Mouse (Mus musculus): Measurements from ENCODE around the gene Gm572.

Gene Gm572

DNA sequence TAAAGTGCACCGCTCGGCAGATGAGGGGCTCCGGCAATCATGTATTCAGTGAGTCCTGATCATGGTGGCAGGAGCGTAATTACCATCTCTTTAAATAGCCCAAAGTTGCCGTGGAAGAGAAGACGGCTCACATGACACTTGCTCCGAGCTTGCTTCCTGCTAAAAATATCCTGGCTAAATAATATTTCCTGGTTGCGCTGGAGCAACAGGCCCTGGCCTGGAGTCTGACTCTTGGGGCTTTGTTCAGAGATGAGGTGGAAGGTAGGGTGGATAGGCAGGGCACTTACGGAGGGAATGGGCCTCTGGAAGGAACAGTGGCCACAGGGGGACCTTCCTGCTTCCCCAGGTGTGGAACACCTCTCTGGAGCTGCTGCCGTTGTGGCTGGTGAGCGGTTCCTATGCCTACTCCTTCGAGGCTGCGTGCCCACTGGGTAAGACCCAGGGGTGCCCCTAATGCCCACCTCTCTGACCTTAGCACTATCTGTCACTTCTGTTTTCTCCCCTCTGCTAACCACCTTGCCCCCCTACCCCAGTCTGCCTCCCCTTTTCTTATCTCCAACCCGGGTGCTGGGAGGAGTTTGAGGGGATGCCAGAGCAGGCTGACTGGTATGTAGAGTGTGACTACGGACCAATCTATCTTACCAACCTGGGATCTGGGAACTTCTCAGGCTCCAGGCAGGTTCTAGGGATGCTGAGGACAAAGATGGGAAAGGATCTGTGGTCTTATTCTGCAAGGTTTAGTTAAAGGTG is 24.1 kb downstream of the Gm572 start:
- DNase-seq (ENCODE audit: low spot score), result no peak

DNA sequence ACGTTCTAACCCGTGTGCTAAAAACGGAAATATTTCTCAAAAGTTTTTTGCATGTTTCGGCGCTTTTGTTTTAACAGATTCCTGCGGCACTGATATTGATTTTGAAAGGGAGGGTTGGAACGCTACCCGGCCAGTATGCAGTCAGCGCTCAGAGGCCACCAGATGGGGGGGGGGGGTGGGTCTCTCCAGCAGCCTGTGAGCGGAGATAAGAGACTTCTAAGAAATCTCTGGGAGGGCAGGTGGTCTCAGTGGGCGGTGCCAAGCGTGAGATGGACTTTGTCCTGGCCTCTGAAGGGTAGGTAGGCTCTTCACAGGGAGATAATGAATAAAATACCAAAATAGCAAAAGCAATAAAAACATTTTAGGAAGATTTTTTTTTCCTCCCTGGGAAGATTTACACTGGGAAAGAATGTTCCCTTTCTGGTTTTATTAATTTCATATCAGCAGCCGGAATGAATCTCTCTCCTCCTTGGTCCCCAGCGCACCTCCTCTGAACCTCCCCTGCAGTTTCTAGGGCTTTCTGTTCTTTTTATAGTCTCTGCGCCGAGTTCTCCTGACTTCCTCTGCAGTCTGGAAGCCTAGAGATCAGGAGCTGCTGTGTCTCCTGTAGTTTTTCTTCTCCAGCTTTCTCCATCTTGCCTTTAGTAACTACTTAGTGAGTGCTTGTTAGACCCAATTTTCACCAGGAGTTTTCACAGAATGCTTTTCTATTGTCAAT is 28.3 kb downstream of the Gm572 start:
- DNase-seq (ENCODE audit: low spot score), result no peak

DNA sequence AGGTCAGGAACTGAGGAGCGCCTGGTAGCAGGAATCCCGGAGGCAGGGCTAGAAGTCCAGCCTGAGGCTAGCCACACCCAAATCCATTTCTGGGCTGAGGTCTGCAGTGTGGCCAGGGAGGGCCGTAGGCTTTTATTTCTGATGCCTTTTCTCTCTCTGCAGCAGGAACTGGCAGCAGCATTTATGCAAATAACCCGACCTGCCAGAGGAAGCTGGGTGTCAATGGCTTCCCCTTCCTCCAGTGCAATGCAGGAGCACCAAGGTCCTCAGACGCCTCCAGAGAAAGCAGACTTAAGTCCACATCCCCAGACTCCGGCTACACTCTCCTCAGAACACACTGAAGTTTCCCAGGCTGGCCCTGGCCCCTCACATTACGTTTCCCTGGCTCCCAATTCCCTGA is 31.9 kb downstream of the Gm572 start:
- DNase-seq (ENCODE audit: low spot score), result no peak

DNA sequence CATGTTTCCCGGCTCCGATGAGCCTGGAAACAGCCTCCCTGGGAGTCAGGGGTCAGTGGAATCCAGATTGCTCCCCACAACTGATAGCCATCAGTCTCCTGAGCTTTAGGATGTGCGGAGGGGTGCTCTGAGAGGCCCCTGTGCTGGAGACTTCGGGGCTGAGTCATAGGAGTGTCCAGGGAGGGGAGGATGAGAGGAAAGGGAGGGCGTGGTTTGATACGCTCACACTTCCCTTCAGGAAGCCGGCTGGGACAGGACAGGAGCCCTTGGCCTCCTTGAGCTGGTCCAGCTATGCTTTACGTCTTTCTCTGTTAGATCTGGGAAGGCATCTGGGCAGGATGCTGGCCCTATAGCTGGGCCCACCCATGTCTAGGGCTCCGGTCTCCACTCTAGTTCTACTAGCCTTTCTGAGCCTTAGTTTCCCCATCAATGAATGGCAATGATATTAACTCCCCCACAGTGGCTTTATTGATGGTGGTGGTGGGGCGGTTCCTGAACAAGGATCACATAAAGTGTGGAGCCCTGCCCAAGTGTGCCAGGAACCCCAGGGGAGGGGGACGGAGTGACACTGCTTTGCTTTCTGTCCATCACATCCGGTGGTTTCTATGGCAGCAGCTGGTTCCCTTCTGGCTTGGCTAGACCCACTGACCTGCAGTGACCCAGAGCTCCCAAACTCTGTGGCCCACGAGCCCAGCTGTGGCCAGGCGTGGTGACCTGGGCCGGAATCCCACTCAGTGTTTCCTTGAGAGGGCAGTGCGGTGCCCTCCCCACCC is 33.3 kb downstream of the Gm572 start:
- DNase-seq (ENCODE audit: low spot score), result no peak

DNA sequence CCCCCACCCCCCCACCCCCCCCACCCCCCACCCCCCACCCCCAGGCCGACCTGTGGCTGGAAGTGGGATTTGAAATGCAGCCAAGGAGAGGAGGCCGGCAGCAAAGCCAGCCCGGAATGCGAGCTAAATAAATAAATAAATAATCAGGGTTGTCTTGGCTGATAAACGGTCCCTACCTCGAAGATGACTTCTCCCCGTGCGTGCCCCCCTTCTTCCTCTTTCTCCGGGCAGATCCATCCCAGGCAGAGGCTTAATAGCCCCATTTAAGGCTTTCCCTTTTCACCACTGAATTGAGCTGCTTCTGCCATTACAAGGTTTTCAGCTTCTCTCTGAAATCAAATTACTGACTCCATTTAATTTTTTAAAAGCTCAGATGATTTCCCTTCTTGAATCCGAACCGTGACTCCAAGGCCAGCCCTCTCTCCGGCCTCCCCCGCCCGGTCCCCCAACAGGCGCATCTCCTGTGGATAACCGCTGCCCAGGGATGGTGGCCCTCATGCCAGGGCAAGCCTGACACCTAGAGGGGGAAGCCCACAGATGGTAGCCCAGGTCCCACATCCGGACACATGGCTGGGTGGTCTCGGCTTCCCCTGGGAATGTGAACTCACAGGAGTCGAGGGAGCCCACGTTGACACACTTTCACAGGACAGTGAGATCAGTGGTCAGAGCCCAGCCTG is 34.0 kb downstream of the Gm572 start:
- no peak for DNase-seq (ENCODE audit: low spot score)

DNA sequence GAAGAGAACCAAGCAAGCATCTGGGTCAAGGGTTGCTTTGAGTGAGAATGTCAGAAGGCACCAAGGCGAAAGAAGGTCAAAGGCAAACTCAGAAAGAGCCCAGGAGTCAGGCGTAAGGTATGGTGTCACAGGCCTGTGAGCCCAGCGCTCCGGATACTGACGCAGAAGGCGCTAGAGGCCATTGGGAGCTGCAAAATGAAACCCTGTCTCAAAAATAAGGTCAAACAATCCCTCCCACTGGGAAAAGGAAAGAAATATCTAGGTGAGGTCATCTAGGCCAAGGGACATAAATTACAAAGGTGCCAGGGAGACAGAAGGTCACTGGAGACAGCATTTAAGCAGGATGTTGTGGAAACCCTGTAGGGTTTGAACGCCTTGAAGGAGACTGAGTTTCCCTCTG is 35.0 kb downstream of the Gm572 start:
- no peak for DNase-seq (ENCODE audit: low spot score)

DNA sequence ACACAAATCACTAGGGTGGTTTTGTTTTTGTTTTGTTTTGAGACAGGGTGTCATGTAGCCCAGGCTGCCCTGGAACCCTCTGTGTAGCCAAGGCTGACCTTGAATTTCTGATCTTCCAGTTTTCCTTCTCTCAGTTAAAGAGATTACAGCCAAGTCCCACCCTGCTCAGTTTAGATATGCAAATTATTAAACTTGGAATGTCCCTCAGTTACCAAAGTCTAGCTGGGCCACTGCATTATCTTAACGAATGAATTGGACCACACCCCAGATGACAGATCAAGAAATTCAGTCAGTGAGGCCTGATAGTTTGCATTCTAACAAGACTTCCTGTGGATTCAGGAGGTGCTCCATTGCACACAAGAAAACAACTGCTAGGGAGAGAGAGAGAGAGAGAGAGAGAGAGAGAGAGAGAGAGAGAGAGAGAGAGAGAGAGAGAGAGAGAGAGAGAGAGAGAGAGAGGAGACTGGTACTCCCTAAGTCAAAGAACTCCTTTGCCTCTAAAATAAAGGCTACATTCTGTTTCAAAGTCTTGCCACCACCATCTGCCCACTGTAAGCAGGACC is 37.5 kb downstream of the Gm572 start:
- no peak for DNase-seq (ENCODE audit: low spot score)

DNA sequence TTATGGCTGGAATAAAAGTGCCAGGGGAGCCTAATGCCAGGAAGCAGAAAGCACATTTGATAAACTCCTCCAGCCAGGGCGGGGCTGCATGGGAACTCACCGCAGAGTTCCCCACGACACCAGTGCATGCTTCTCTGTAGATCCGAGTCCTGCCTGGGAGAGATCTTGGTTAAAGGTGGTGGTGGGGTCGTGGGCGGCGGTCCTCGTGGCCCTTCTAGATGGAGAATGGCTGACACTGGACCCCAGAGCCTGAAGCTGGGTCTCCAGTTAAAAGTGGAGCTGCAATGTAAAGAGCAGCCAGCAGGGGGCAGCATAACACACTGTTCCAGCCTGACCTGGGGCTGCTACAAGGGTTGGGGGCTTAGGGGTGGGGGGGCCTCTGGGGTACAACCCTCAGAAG is 38.3 kb downstream of the Gm572 start:
- peak; percentile 16 for DNase-seq (ENCODE audit: low spot score)

DNA sequence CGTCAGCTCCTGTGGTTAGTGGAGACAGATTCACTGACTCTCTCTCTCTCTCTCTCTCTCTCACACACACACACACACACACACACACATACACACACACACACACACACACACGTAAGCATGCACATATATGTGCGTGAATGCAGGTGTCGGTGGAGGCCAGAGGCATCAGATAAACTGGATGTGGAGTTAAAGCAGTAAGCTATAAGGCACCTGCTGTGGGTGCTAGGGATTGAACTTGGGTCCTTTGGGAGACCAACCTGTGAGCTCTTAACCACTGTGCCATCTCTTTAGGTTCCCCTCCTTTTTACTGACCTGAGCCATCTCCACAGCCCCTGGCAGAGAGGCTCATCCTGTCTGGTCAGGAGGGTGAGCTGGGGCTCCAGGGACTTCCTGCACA is 39.8 kb downstream of the Gm572 start:
- no peak for DNase-seq (ENCODE audit: low spot score)

DNA sequence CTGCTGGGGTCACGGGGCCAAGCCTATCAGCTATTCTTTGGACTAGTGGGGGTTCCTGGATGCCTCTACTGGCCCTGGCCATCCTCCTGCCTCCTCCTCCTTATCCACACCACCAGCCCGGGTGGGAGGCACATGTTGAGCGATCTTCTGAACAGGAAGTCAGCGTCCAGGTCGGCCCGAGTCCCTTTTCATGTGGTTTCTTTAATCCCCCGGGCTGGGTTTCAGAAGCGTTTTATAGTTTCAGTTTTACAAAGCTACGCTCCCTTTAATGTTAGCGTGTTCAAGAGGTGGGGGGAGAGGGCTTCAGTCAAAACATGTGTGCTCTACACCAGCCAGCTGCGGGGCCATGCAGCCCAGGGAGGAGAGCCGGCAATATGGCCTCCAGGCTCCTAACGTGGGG is 40.4 kb downstream of the Gm572 start:
- DNase-seq (ENCODE audit: low spot score), result no peak

DNA sequence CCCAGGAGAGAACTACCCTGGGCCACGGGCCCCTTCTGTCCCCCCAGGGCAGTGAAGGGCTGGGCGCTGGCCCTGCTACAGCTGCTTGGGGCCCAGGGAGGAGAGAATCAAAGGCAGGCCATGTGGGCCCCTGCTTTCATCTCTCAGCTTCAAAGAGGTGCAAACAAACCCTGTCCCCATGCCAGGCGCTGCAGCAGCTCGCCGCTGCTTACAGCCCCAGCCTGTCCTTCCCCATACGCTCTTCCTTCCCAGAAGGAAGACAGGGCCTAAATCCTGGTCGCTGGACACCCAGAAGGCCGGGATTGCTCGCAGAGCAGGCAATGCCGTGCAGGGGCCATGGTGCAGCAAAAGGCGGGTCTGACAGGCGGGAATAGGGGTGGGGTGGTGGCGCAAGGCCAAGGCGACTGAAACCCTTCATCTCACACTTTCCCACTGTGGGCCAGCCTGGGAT is 43.4 kb downstream of the Gm572 start:
- no peak for DNase-seq (ENCODE audit: low spot score)

DNA sequence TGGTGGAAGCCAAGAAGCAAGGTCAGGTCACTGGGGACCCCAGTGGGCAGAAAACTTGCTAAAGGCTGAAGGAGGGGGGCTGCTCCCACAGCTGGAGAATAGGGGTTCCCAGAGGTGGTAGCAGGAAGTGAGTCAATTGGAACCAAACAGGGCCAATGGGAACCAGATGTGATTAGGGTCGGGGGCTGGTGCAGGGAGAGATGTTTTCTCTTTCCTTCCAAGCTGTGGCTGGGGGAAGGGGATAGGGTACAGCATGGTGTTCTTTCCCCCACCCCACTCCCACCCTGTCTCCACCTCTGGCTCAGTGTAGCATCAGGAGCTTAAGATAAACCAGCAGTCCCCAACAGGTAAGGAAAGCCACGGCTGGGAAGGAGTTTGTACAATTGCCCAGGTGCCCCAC is 45.0 kb downstream of the Gm572 start:
- DNase-seq (ENCODE audit: low spot score), result no peak

DNA sequence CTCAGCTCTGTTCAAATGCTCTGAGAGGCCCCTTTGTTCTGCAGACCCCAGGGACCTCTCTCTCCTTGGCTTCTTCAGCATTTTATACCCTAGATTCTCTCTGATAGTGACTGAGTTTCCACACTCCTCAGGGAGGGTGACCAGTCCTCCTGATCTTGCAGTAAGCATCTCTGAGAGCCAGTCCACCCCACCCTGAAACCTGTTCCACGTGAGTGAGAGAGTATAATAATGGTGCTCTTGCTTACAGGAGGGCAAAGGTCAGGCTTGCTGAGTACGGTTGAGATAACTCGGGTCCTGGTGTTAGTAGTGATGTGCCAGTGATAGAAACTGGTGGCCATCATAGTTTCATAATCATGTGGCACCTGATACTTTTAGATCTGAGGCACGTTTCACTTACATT is 48.1 kb downstream of the Gm572 start:
- DNase-seq (ENCODE audit: low spot score), result no peak

DNA sequence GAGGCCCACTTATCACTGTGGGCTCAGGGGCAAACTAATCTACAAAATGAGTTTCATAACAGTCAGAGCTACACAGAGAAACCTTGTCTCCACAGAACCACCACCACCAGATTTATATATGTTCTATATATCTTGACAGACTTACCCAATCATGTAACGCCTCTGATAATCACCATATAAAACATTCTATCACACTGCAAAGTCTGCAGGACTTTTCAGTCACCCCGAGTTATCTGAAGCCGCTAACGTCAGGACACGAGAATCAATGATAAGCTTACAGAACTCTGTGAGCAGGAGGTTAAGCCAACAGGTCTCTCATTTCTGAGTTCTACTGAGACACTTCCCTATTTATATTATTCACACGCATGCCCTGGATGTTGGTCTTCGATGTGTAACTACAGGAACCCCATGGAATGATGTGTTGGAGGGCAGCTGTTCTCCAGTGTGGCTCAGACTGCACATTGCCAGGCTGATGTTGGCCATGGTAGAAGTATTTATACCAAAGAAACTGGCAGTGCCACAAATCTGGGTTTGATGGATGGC is 50.4 kb downstream of the Gm572 start:
- DNase-seq (ENCODE audit: low spot score), result no peak

DNA sequence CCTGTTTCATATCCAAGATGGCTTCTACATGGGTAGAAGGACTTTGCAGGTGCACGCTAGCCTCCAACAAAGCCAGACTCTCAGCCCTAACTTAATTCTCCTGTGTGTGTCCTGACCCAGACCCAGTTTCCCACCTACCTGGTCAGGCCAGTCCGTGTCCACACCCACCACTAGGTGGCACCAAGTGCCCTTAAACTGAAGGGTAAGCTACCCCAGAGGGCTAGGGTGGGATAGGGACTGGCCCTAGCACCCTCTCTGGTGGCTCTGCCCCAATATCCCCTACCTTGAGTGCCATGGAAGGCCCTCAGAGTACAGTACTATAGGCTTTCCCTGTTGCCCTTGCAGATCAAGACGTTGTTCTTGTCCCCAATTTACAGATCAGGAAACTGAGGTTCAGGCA is 61.6 kb downstream of the Gm572 start:
- no peak for DNase-seq (ENCODE audit: low spot score)

DNA sequence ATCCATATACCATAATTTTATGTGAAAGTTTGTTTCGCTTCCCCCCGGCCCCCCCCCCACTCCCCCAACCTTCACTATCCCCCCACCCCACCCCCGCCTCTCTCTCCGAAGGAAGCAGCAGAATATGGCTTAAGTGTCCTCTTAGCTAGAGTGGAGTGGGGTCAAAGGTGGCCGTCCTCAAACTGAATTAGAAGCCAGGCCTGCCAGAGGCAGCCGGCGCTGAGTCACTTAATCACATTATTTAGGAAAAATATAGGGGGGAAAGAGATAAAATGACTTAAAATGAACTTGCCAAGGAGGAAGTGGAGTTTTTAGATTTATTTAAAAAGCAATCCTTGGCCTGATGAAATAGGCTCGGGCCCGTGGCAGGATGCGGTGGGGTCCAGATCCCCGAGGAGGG is 65.7 kb downstream of the Gm572 start:
- no peak for DNase-seq (ENCODE audit: low spot score)

DNA sequence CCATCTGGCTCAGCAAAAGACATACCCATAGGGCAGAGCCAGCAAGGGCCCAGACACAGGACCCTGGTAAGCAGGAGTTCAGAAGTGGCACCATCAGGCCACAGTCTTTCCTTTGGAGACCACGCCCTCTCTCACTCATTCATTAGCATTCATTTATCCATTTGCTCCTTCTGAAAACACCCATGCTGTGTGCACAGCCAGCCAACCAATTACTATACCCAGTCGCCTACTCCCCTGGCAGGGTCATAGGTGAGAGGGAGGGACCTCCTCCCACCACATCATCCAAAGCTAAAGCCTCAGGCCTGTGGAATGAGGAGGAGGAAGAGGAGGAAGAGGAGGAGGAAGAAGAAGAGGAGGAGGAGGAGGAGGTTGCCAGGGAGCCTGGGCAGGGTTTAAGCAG is 67.3 kb downstream of the Gm572 start:
- DNase-seq (ENCODE audit: low spot score), result no peak

DNA sequence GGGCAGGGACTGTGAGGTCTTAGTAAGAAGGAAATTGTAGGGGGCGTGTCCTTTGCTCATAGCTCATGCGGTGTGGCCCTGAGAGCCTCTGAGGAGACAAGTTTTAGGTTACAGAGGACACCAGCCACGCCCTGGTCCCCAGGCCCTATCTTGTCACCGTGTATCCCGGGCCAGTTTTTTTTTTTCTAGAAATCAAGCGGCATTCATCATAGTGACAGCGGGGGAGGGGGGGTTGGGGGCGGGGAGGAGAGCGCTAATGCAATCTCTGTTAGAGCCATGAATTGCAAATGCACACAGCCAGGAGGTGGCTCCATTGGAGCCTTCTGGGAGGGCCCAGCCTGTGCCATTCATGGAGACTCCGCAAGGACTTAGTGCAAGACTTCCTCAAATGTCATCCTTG is 68.2 kb downstream of the Gm572 start:
- DNase-seq (ENCODE audit: low spot score), result no peak

DNA sequence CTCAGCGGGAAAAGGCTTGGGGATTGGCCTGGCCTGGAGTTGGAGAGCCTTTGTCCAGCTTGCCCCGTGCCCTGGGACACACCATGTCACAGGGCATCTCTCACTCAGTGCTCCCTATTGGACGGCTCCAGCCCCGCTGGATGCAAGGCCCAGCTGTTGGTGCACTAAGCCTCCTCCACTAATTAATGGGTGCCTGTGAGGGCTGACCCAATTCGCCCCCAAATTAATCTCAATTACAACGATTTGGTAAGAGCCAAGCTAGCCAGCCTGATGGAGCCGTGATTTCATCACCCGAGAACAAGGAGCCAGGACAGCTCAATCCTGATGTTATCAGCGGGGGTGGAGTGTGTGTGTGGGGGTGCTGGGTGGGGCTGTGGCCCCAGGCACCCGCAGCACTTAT is 69.5 kb downstream of the Gm572 start:
- no peak for DNase-seq (ENCODE audit: low spot score)

DNA sequence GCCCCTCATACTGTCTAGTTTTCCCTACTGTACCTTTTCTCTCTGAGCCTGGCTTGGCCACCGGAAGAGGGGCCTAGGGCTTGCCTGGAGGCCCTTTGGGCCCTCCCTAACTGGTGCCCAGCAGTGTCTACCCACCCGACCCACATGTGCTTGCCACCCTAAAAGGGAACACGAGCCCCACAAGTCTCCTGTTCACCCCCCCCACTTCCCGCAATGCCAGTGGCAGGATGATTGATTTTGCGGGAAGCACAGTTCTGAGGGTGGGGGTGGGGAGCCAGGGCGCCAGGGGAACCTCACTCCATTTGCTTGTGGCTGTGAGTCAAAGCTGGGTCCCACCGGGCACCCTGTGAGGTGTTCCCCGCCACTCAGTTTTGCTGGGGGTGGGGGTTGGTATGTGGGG is 70.9 kb downstream of the Gm572 start:
- DNase-seq (ENCODE audit: low spot score), result no peak

DNA sequence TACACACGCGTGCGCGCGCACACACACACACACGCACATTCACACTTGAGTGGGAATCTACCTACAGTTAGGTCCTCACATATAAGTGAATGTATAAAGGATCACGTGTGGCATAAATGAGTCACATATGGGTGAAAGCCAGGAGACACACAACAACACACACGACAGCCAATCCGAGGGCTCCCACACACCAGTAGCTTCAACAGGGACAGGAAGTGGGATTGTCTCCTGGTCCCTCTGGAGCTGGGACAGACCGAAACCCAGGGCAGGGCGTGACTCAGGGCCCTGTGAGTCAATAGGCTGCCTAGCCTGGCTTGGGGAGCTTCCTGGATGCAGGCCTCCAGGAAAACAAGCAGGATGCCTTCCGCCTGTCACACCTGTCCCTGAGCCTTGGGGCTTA is 71.6 kb downstream of the Gm572 start:
- DNase-seq (ENCODE audit: low spot score), result no peak

DNA sequence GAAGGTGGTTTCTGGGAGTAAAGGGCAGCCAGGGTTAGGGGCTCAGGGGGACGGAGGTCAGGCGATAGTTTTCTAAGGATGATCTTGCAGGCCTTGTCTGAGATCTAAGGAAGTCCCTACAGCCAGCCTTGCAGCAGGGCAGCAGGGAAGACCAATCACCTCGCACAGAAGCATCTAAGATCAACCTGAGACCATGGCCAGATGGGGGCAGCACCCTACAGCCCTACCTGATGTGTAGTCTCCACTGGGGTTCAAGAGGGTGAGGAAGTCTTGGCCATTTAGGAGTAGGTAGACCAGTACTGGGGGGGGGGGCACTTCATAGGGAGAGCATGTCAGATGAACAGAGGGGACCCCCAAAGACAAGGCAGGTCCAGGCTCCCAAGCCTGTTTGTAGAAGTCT is 72.3 kb downstream of the Gm572 start:
- no peak for DNase-seq (ENCODE audit: low spot score)

All from layer of hippocampus, adult 9-10 months (tissue).